Mouse (Mus musculus) cerebral cortex, adult 2 months (tissue): Measurements from ENCODE around the gene Mmd.

ENCODE experiments used
- WGBS: fragments of 180-500 bp; shearing (Covaris S2); methylation state at CpG from one replicate; pipeline ENCODE4 v1.1.7; 2018; 5-methylcytosine and 5-hydroxymethylcytosine counted together

Gene Mmd

GRCm38 (mm10) chr11:90250189-90250588, 933 bp downstream of the Mmd start:
- 1% methylated on average over 9 of the region's 9 CpGs for WGBS

- 18% methylated on average over 7 of the region's 7 CpGs for WGBS
Observed at GRCm38 (mm10) chr11:90250730-90251129, 1.5 kb downstream of the Mmd start.

- WGBS: 21% methylated on average over 2 of the region's 2 CpGs
Observed at GRCm38 (mm10) chr11:90251923-90252322, 2.7 kb downstream of the Mmd start.

GRCm38 (mm10) chr11:90252366-90252765, 3.1 kb downstream of the Mmd start:
- 28% methylated on average over 8 of the region's 8 CpGs for WGBS

GRCm38 (mm10) chr11:90254536-90254935, 5.3 kb downstream of the Mmd start:
- 54% methylated on average over 3 of the region's 3 CpGs for whole genome bisulfite sequencing

- 51% methylated on average over 6 of the region's 6 CpGs for WGBS
Observed at GRCm38 (mm10) chr11:90255687-90256086, 6.4 kb downstream of the Mmd start.

GRCm38 (mm10) chr11:90256833-90257525, 7.7 kb downstream of the Mmd start:
- WGBS: 61% methylated on average over 16 of the region's 16 CpGs

- 54% methylated on average over 10 of the region's 10 CpGs for WGBS
Observed at GRCm38 (mm10) chr11:90258321-90258927, 9.2 kb downstream of the Mmd start.

- WGBS: 29% methylated on average over 4 of the region's 4 CpGs
Observed at GRCm38 (mm10) chr11:90259071-90259470, 9.8 kb downstream of the Mmd start.

- 86% methylated on average over 9 of the region's 9 CpGs for WGBS
Observed at GRCm38 (mm10) chr11:90259826-90260225, 10.6 kb downstream of the Mmd start.

GRCm38 (mm10) chr11:90264180-90264579, 14.9 kb downstream of the Mmd start:
- 85% methylated on average over 11 of the region's 11 CpGs for WGBS

GRCm38 (mm10) chr11:90265581-90265980, 16.3 kb downstream of the Mmd start:
- 55% methylated on average over 7 of the region's 7 CpGs for WGBS

GRCm38 (mm10) chr11:90268934-90269333, 19.7 kb downstream of the Mmd start:
- 48% methylated on average over 5 of the region's 5 CpGs for WGBS

GRCm38 (mm10) chr11:90269398-90270123, 20.3 kb downstream of the Mmd start:
- WGBS: 44% methylated on average over 18 of the region's 18 CpGs

- 60% methylated on average over 11 of the region's 11 CpGs for WGBS
Observed at GRCm38 (mm10) chr11:90270132-90270877, 21.0 kb downstream of the Mmd start.

- 33% methylated on average over 1 of the region's 1 CpGs for WGBS
Observed at GRCm38 (mm10) chr11:90274187-90274586, 24.9 kb downstream of the Mmd start.

- WGBS: 70% methylated on average over 7 of the region's 7 CpGs
Observed at GRCm38 (mm10) chr11:90275663-90276062, 26.4 kb downstream of the Mmd start.

- WGBS: 74% methylated on average over 8 of the region's 8 CpGs
Observed at GRCm38 (mm10) chr11:90276150-90276549, 26.9 kb downstream of the Mmd start.

GRCm38 (mm10) chr11:90276561-90276960, 27.3 kb downstream of the Mmd start:
- 88% methylated on average over 12 of the region's 12 CpGs for WGBS

GRCm38 (mm10) chr11:90280069-90280468, 30.8 kb downstream of the Mmd start:
- WGBS: 87% methylated on average over 5 of the region's 5 CpGs

- 86% methylated on average over 2 of the region's 2 CpGs for WGBS
Observed at GRCm38 (mm10) chr11:90281943-90282342, 32.7 kb downstream of the Mmd start.

- WGBS: 47% methylated on average over 4 of the region's 4 CpGs
Observed at GRCm38 (mm10) chr11:90283159-90283558, 33.9 kb downstream of the Mmd start.
